Comparison of ENCODE assay signal across 24 mouse cellular contexts in genomic region chr6:28367575-28367974, GRCm38 (mm10).
"Had no signal": no experiment of that assay in that cellular context is flagged by ENCODE, and none has a peak within 500 bp of the region (broad histone marks: within the 10 kb centered on the region; RNA-seq: fewer than 3 reads in every experiment).

No protein-coding gene starts in this region.

- H3K4me1 ChIP-seq: heart, embryonic 10.5 days; heart, embryonic 12.5 days; hindbrain, embryonic 13.5 days; hindbrain, embryonic 15.5 days; intestine, embryonic 15.5 days; limb, embryonic 10.5 days; limb, embryonic 12.5 days; liver, embryonic 13.5 days; liver, embryonic 15.5 days had no signal

- H3K36me3 ChIP-seq: heart, embryonic 10.5 days; heart, embryonic 12.5 days; hindbrain, embryonic 13.5 days; hindbrain, embryonic 15.5 days; intestine, embryonic 15.5 days; limb, embryonic 10.5 days; limb, embryonic 12.5 days; liver, embryonic 13.5 days; liver, embryonic 15.5 days had no signal

- H3K27ac ChIP-seq: heart, embryonic 10.5 days; hindbrain, embryonic 13.5 days; hindbrain, embryonic 15.5 days; intestine, embryonic 15.5 days; layer of hippocampus, adult 2 months; limb, embryonic 10.5 days; limb, embryonic 12.5 days; liver, embryonic 13.5 days; liver, embryonic 15.5 days had no signal

- ATAC-seq: inflammation-experienced regulatory T-cells, adult 6 months; intestine, embryonic 15.5 days; intestine, postnatal 0 days; liver, postnatal 0 days had no signal

- H3K4me3 ChIP-seq: heart, embryonic 10.5 days; heart, embryonic 12.5 days; hindbrain, embryonic 13.5 days; hindbrain, embryonic 15.5 days; intestine, embryonic 15.5 days; layer of hippocampus, adult 2 months; limb, embryonic 10.5 days; limb, embryonic 12.5 days; liver, embryonic 13.5 days; liver, embryonic 15.5 days had no signal

- H3K9me3 ChIP-seq: heart, embryonic 10.5 days; heart, embryonic 12.5 days; hindbrain, embryonic 13.5 days; hindbrain, embryonic 15.5 days; intestine, embryonic 15.5 days; limb, embryonic 10.5 days; limb, embryonic 12.5 days; liver, embryonic 13.5 days; liver, embryonic 15.5 days had no signal

- H3K9ac ChIP-seq: heart, embryonic 12.5 days; hindbrain, embryonic 13.5 days; hindbrain, embryonic 15.5 days; intestine, embryonic 15.5 days; limb, embryonic 12.5 days; liver, embryonic 13.5 days; liver, embryonic 15.5 days; liver, postnatal 0 days had no signal

- DNase-seq: gastrocnemius, postnatal 14 days; gastrocnemius, postnatal 36 days; heart, adult 11 months; heart, postnatal 10 days; kidney, adult 18-20 months; kidney, adult 8-10 months; kidney, postnatal 10 days; kidney, postnatal 25 days; kidney, postnatal 4 days; liver; liver, embryonic 13.5 days; liver, postnatal 0 days had no signal

- H3K27me3 ChIP-seq: heart, embryonic 12.5 days; hindbrain, embryonic 13.5 days; hindbrain, embryonic 15.5 days; intestine, embryonic 15.5 days; limb, embryonic 12.5 days; liver, embryonic 13.5 days; liver, embryonic 15.5 days had no signal

- H3K4me2 ChIP-seq: heart, embryonic 12.5 days; hindbrain, embryonic 13.5 days; hindbrain, embryonic 15.5 days; intestine, embryonic 15.5 days; limb, embryonic 12.5 days; liver, embryonic 11.5 days; liver, embryonic 13.5 days; liver, embryonic 15.5 days had no signal
